Mouse (Mus musculus) intestine, embryonic 15.5 days (tissue): ENCODE measurements around the gene Alpk1. TPM values are rescaled to one million over a fixed set of nuclear protein-coding genes. Genes with fewer than 3 reads are reported as not detected.

ENCODE experiments used
- ATAC-seq: fragments of 200-750 bp; cut with Nextera tagmentation; 2 replicates; pipeline ENCODE4 v1.8.0; 2017; ENCODE audit warnings: moderate TSS enrichment, moderate library complexity
- H3K27ac ChIP-seq: fragments of 300-500 bp; sonication (generic); 2 replicates; pipeline ENCODE4 v1.5.1; 2015; ENCODE audit warnings: mild to moderate bottlenecking, inconsistent platforms
- H3K27me3 ChIP-seq: fragments of 300-500 bp; sonication (generic); replicated peaks from 2 replicates; pipeline ENCODE4 v1.6.1; 2015; ENCODE audit warnings: inconsistent platforms
- H3K36me3 ChIP-seq: fragments of 300-500 bp; sonication (generic); 2 replicates; pipeline ENCODE4 v1.6.1; 2015; ENCODE audit warnings: inconsistent platforms
- H3K4me1 ChIP-seq: fragments of 300-500 bp; sonication (generic); replicated peaks from 2 replicates; pipeline ENCODE4 v1.6.1; 2015; ENCODE audit warnings: inconsistent platforms
- H3K4me2 ChIP-seq: fragments of 300-500 bp; sonication (generic); replicated peaks from 2 replicates; pipeline ENCODE4 v1.6.1; 2015; ENCODE audit warnings: mild to moderate bottlenecking, inconsistent platforms
- H3K4me3 ChIP-seq: fragments of 300-500 bp; sonication (generic); replicated peaks from 2 replicates; pipeline ENCODE4 v1.5.1; 2015; ENCODE audit warnings: inconsistent platforms
- H3K9ac ChIP-seq: fragments of 300-500 bp; sonication (generic); 2 replicates; pipeline ENCODE4 v1.6.1; 2015; ENCODE audit warnings: inconsistent platforms
- H3K9me3 ChIP-seq: fragments of 300-500 bp; sonication (generic); 2 replicates; pipeline ENCODE4 v1.6.1; 2016; ENCODE audit warnings: inconsistent platforms
- WGBS: fragments of 180-500 bp; shearing (Covaris S2); methylation state at CpG from one replicate; pipeline ENCODE4 v1.1.7; 2015; 5-methylcytosine and 5-hydroxymethylcytosine counted together
- polyA plus RNA-seq: library from polyadenylated mRNA; unstranded; fragments of >200 nt; fragmentation: Nextera tagmentation; extraction: Ambion mirVana; gene quantifications from 2 replicates; pipeline ENCODE4 v1.2.1, GENCODE M21; 2015

The Alpk1 gene
- polyA plus RNA-seq, result 2.1 and 2.5 TPM in 2 replicates

GRCm38 (mm10) chr3:127780021-127780644 lies at the start of gene Alpk1:
Gene Alpk1, minus strand, starts transcription at chr3:127780527.
- H3K4me2 ChIP-seq, result peak within 1 kb of the TSS; percentile 66
- H3K9ac ChIP-seq, result peak within 1 kb of the TSS; percentile 26; the same call in 1 of the 2 replicates
- H3K4me1 ChIP-seq, result no peaks in the 10 kb centered on the region
- H3K9me3 ChIP-seq, result no peaks in the 10 kb centered on the region
- H3K27ac ChIP-seq, result peak within 1 kb of the TSS; percentile 77
- WGBS, result 1% methylated on average over 24 of the region's 24 CpGs
- H3K27me3 ChIP-seq, result no peaks in the 10 kb centered on the region
- H3K36me3 ChIP-seq, result no peaks in the 10 kb centered on the region
- H3K4me3 ChIP-seq, result peak within 1 kb of the TSS; percentile 34
- peak; percentile 94 for ATAC-seq

- WGBS, result 27% methylated on average over 7 of the region's 7 CpGs
- Histone ChIP-seq H3K4me2 (peak overlapping the region; percentile 22; the same call in 1 of the 2 replicates), H3K36me3 (0 out of 2 replicates have a peak, but pooled peaks cover 2% of the 10 kb centered on the region), H3K27ac (peak overlapping the region; percentile 38; the same call in 1 of the 2 replicates), H3K9me3 (no peaks in the 10 kb centered on the region), H3K9ac (no peak overlapping the region), H3K4me1 (peaks cover 17% of the 10 kb centered on the region), H3K27me3 (no peaks in the 10 kb centered on the region), H3K4me3 (no peak overlapping the region)
- ATAC-seq, result peak; percentile 55
Measured at GRCm38 (mm10) chr3:127827123-127827522, 46.8 kb upstream of the Alpk1 start.

- 0 out of 2 replicates have a peak overlapping the region, but pooled peaks have one; percentile 22 for H3K4me2 ChIP-seq
- no peaks in the 10 kb centered on the region for H3K27me3 ChIP-seq
- ATAC-seq, result no peak
- peaks cover 17% of the 10 kb centered on the region for H3K4me1 ChIP-seq
- H3K27ac ChIP-seq, result peak overlapping the region; percentile 38; the same call in 1 of the 2 replicates
- H3K36me3 ChIP-seq, result 0 out of 2 replicates have a peak, but pooled peaks cover 4% of the 10 kb centered on the region
- no peaks in the 10 kb centered on the region for H3K9me3 ChIP-seq
- H3K9ac ChIP-seq, result no peak overlapping the region
- WGBS, result 71% methylated on average over 7 of the region's 7 CpGs
- no peak overlapping the region for H3K4me3 ChIP-seq
Measured at GRCm38 (mm10) chr3:127826503-127826902, 46.2 kb upstream of the Alpk1 start.

- Histone ChIP-seq H3K4me3 (no peak overlapping the region), H3K4me2 (no peak overlapping the region), H3K9me3 (no peaks in the 10 kb centered on the region), H3K27ac (no peak overlapping the region), H3K36me3 (peaks cover 11% of the 10 kb centered on the region; the same call in 1 of the 2 replicates), H3K9ac (no peak overlapping the region), H3K27me3 (no peaks in the 10 kb centered on the region), H3K4me1 (peaks cover 11% of the 10 kb centered on the region)
- ATAC-seq, result no peak
- 81% methylated on average over 17 of the region's 17 CpGs for WGBS
Measured at GRCm38 (mm10) chr3:127823886-127824863, 43.8 kb upstream of the Alpk1 start.

- H3K4me3 ChIP-seq, result no peak overlapping the region
- peaks cover 11% of the 10 kb centered on the region; the same call in 1 of the 2 replicates for H3K36me3 ChIP-seq
- no peaks in the 10 kb centered on the region for H3K9me3 ChIP-seq
- 80% methylated on average over 5 of the region's 5 CpGs for WGBS
- H3K4me2 ChIP-seq, result no peak overlapping the region
- ATAC-seq, result no peak
- no peak overlapping the region for H3K9ac ChIP-seq
- H3K4me1 ChIP-seq, result no peaks in the 10 kb centered on the region
- no peak overlapping the region for H3K27ac ChIP-seq
- no peaks in the 10 kb centered on the region for H3K27me3 ChIP-seq
Measured at GRCm38 (mm10) chr3:127821209-127821608, 40.9 kb upstream of the Alpk1 start.

- 88% methylated on average over 1 of the region's 1 CpGs for WGBS
- H3K4me1 ChIP-seq, result no peaks in the 10 kb centered on the region
- H3K4me2 ChIP-seq, result no peak overlapping the region
- ATAC-seq, result no peak
- H3K4me3 ChIP-seq, result no peak overlapping the region
- peaks cover 11% of the 10 kb centered on the region; the same call in 1 of the 2 replicates for H3K36me3 ChIP-seq
- H3K9me3 ChIP-seq, result no peaks in the 10 kb centered on the region
- H3K9ac ChIP-seq, result no peak overlapping the region
- no peak overlapping the region for H3K27ac ChIP-seq
- no peaks in the 10 kb centered on the region for H3K27me3 ChIP-seq
Measured at GRCm38 (mm10) chr3:127820400-127820799, 40.1 kb upstream of the Alpk1 start.

GRCm38 (mm10) chr3:127818694-127819663 lies 38.7 kb upstream of the Alpk1 start:
- H3K27me3 ChIP-seq, result no peaks in the 10 kb centered on the region
- peak; percentile 93 for ATAC-seq
- 58% methylated on average over 11 of the region's 11 CpGs for WGBS
- H3K4me2 ChIP-seq, result no peak overlapping the region
- H3K4me1 ChIP-seq, result no peaks in the 10 kb centered on the region
- no peak overlapping the region for H3K27ac ChIP-seq
- H3K9me3 ChIP-seq, result no peaks in the 10 kb centered on the region
- no peak overlapping the region for H3K4me3 ChIP-seq
- peaks cover 11% of the 10 kb centered on the region; the same call in 1 of the 2 replicates for H3K36me3 ChIP-seq
- H3K9ac ChIP-seq, result no peak overlapping the region

- Histone ChIP-seq H3K4me3 (no peak overlapping the region), H3K4me1 (no peaks in the 10 kb centered on the region), H3K9me3 (no peaks in the 10 kb centered on the region), H3K27ac (no peak overlapping the region), H3K9ac (no peak overlapping the region), H3K27me3 (no peaks in the 10 kb centered on the region), H3K36me3 (peaks cover 9% of the 10 kb centered on the region), H3K4me2 (no peak overlapping the region)
- no peak for ATAC-seq
- 71% methylated on average over 7 of the region's 7 CpGs for WGBS
Measured at GRCm38 (mm10) chr3:127817120-127817683, 36.9 kb upstream of the Alpk1 start.

- H3K4me3 ChIP-seq, result no peak overlapping the region
- WGBS, result 89% methylated on average over 7 of the region's 7 CpGs
- no peaks in the 10 kb centered on the region for H3K4me1 ChIP-seq
- no peaks in the 10 kb centered on the region for H3K27me3 ChIP-seq
- peaks cover 24% of the 10 kb centered on the region for H3K36me3 ChIP-seq
- no peak for ATAC-seq
- H3K9ac ChIP-seq, result no peak overlapping the region
- no peak overlapping the region for H3K4me2 ChIP-seq
- H3K27ac ChIP-seq, result no peak overlapping the region
- H3K9me3 ChIP-seq, result no peaks in the 10 kb centered on the region
Measured at GRCm38 (mm10) chr3:127809103-127809502, 28.8 kb upstream of the Alpk1 start.

- Histone ChIP-seq H3K9me3 (no peaks in the 10 kb centered on the region), H3K4me1 (no peaks in the 10 kb centered on the region), H3K9ac (no peak overlapping the region), H3K36me3 (peaks cover 24% of the 10 kb centered on the region; the same call in 1 of the 2 replicates), H3K4me3 (no peak overlapping the region), H3K27ac (no peak overlapping the region), H3K27me3 (no peaks in the 10 kb centered on the region), H3K4me2 (no peak overlapping the region)
- no peak for ATAC-seq
- WGBS, result 84% methylated on average over 5 of the region's 5 CpGs
Measured at GRCm38 (mm10) chr3:127807846-127808245, 27.5 kb upstream of the Alpk1 start.

- Histone ChIP-seq H3K4me1 (no peaks in the 10 kb centered on the region), H3K4me3 (no peak overlapping the region), H3K4me2 (no peak overlapping the region), H3K27ac (no peak overlapping the region), H3K9me3 (no peaks in the 10 kb centered on the region), H3K9ac (no peak overlapping the region), H3K36me3 (peaks cover 24% of the 10 kb centered on the region; the same call in 1 of the 2 replicates), H3K27me3 (no peaks in the 10 kb centered on the region)
- 83% methylated on average over 6 of the region's 6 CpGs for WGBS
- no peak for ATAC-seq
Measured at GRCm38 (mm10) chr3:127805991-127806390, 25.7 kb upstream of the Alpk1 start.
